Mouse (Mus musculus) adrenal gland, postnatal 36 days (tissue): ENCODE measurements around the gene Kif1b. TPM values are rescaled to one million over a fixed set of nuclear protein-coding genes. Genes with fewer than 3 reads are reported as not detected.
A peak's percentile ranks its signal among the peaks of the same experiment; 100 is the strongest.
"Not testable (repeated sequence)": the region's sequence is repeated elsewhere in the genome, so short reads cannot be mapped to it uniquely, and the experiment has no call there.

Source experiments
- DNase-seq, 2 experiments: peaks; one replicate each; pipeline ENCODE4 v3.0.0; 2021; ENCODE audit warnings: mixed read lengths in 1 of 2
- total RNA-seq, 2 experiments: library from RNA; stranded (reverse); gene quantifications; 2 replicates each; pipeline ENCODE4 v1.2.3; 2021

Gene Kif1b
- total RNA-seq, 2 experiments from 2014 or later, result 129 to 168 TPM

GRCm38 (mm10) chr4:149220042-149220473, 87.4 kb downstream of the Kif1b start:
- no peak for DNase-seq

GRCm38 (mm10) chr4:149219401-149220041, 88.0 kb downstream of the Kif1b start:
- DNase-seq, result no peak

- DNase-seq, result no peak
Observed at GRCm38 (mm10) chr4:149218476-149218875, 89.0 kb downstream of the Kif1b start.

- no peak for DNase-seq
Observed at GRCm38 (mm10) chr4:149215982-149216381, 91.5 kb downstream of the Kif1b start.

GRCm38 (mm10) chr4:149215397-149215796, 92.1 kb downstream of the Kif1b start:
- DNase-seq, result peak in 1 of 2 experiments; percentile 11

GRCm38 (mm10) chr4:149214468-149214867, 93.0 kb downstream of the Kif1b start:
- DNase-seq, result not testable (repeated sequence)

- DNase-seq, result peak; percentile 41 to 59
Observed at GRCm38 (mm10) chr4:149213466-149213865, 94.0 kb downstream of the Kif1b start.

GRCm38 (mm10) chr4:149211441-149211840, 96.1 kb downstream of the Kif1b start:
- DNase-seq, result peak in 1 of 2 experiments; percentile 15

- DNase-seq, result no peak
Observed at GRCm38 (mm10) chr4:149202467-149202866, 105.0 kb downstream of the Kif1b start.

- no peak for DNase-seq
Observed at GRCm38 (mm10) chr4:149201110-149201509, 106.4 kb downstream of the Kif1b start.

GRCm38 (mm10) chr4:149197180-149197579, 110.3 kb downstream of the Kif1b start:
- no peak for DNase-seq

GRCm38 (mm10) chr4:149191103-149191502, 116.4 kb downstream of the Kif1b start:
- no peak for DNase-seq

- no peak for DNase-seq
Observed at GRCm38 (mm10) chr4:149188563-149188962, 118.9 kb downstream of the Kif1b start.

- DNase-seq, result no peak
Observed at GRCm38 (mm10) chr4:149182755-149183154, 124.7 kb downstream of the Kif1b start.

GRCm38 (mm10) chr4:149182192-149182591, 125.3 kb downstream of the Kif1b start:
- no peak for DNase-seq

- DNase-seq, result no peak
Observed at GRCm38 (mm10) chr4:149179573-149179972, 127.9 kb downstream of the Kif1b start.

GRCm38 (mm10) chr4:149179160-149179559, 128.3 kb downstream of the Kif1b start:
- DNase-seq, result no peak

GRCm38 (mm10) chr4:149178328-149178727, 129.2 kb downstream of the Kif1b start:
- DNase-seq, result no peak

GRCm38 (mm10) chr4:149177046-149177445, 130.4 kb downstream of the Kif1b start:
- DNase-seq, result no peak

- DNase-seq, result no peak
Observed at GRCm38 (mm10) chr4:149176645-149177044, 130.8 kb downstream of the Kif1b start.

- DNase-seq, result no peak
Observed at GRCm38 (mm10) chr4:149173661-149174060, 133.8 kb downstream of the Kif1b start.

- no peak for DNase-seq
Observed at GRCm38 (mm10) chr4:149172666-149173065, 134.8 kb downstream of the Kif1b start.

GRCm38 (mm10) chr4:149172083-149172482, 135.4 kb downstream of the Kif1b start:
- DNase-seq, result no peak

- DNase-seq, result peak; percentile 53 to 58
Observed at GRCm38 (mm10) chr4:149171581-149171981, 135.9 kb downstream of the Kif1b start.
